Mouse (Mus musculus): Measurements from ENCODE around the gene Dpf3. TPM values are rescaled to one million over a fixed set of nuclear protein-coding genes. Genes with fewer than 3 reads are reported as not detected.

Dpf3 gene
- polyA plus RNA-seq, 1 experiment from 2014 or later = 26.9 TPM

- Histone ChIP-seq H3K36me3 (0 out of 2 replicates have a peak, but pooled peaks cover 5% of the 10 kb centered on the region), H3K27me3 (no peaks in the 10 kb centered on the region), H3K27ac (no peak overlapping the region), H3K9me3 (no peaks in the 10 kb centered on the region), H3K4me3 (replicated peaks) (no peak overlapping the region), H3K4me1 (replicated peaks) (peaks cover 15% of the 10 kb centered on the region), H3K4me2 (replicated peaks) (no peak overlapping the region), H3K9ac (replicated peaks) (no peak overlapping the region)
- ATAC-seq = no peak
- WGBS = 83% methylated on average over 4 of the region's 4 CpGs
Observed at GRCm38 (mm10) chr12:83466053-83466452, 21.5 kb downstream of the Dpf3 start.

GRCm38 (mm10) chr12:83460272-83460671 is 27.2 kb downstream of the Dpf3 start:
- no peaks in the 10 kb centered on the region for H3K9me3 ChIP-seq
- WGBS = 74% methylated on average over 3 of the region's 3 CpGs
- no peaks in the 10 kb centered on the region for H3K27me3 ChIP-seq
- H3K36me3 ChIP-seq = 0 out of 2 replicates have a peak, but pooled peaks cover 5% of the 10 kb centered on the region
- ATAC-seq = no peak
- no peak overlapping the region for H3K9ac ChIP-seq (replicated peaks)
- H3K27ac ChIP-seq = no peak overlapping the region
- no peak overlapping the region for H3K4me2 ChIP-seq (replicated peaks)
- H3K4me3 ChIP-seq (replicated peaks) = no peak overlapping the region
- no peaks in the 10 kb centered on the region; the same call in 1 of the 2 replicates for H3K4me1 ChIP-seq (replicated peaks)

- Histone ChIP-seq H3K4me1 (replicated peaks) (peaks cover 9% of the 10 kb centered on the region; the same call in 1 of the 2 replicates), H3K27me3 (no peaks in the 10 kb centered on the region), H3K9me3 (no peaks in the 10 kb centered on the region), H3K4me3 (replicated peaks) (no peak overlapping the region), H3K36me3 (no peaks in the 10 kb centered on the region), H3K4me2 (replicated peaks) (no peak overlapping the region), H3K27ac (no peak overlapping the region), H3K9ac (replicated peaks) (no peak overlapping the region)
- 66% methylated on average over 5 of the region's 5 CpGs for WGBS
- ATAC-seq = no peak
Observed at GRCm38 (mm10) chr12:83454697-83455321, 32.7 kb downstream of the Dpf3 start.

DNA sequence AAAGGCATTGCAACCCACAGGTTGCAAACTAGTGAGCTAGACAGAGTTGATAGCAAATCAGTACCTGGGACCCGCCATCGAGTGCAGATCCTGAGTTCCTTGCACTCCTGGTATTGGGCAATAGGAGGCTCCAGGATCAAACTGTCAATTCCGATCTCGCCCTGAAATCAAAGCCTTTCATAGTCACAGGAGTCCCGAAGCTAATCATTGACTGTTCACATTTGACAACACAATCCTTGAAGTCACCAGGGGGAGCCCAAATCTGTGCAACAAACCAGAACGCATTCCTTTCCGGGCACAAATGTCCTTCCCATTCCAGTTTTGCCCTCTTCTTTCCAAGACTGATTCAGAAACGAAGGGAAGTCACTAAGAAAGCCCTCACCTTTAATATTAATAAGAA is 35.7 kb downstream of the Dpf3 start:
- H3K36me3 ChIP-seq = no peaks in the 10 kb centered on the region
- WGBS = 39% methylated on average over 8 of the region's 8 CpGs
- no peak overlapping the region for H3K9ac ChIP-seq (replicated peaks)
- no peak overlapping the region for H3K4me2 ChIP-seq (replicated peaks)
- H3K9me3 ChIP-seq = no peaks in the 10 kb centered on the region
- no peak overlapping the region for H3K27ac ChIP-seq
- H3K4me3 ChIP-seq (replicated peaks) = no peak overlapping the region
- ATAC-seq = no peak
- H3K4me1 ChIP-seq (replicated peaks) = peaks cover 23% of the 10 kb centered on the region
- no peaks in the 10 kb centered on the region for H3K27me3 ChIP-seq

DNA sequence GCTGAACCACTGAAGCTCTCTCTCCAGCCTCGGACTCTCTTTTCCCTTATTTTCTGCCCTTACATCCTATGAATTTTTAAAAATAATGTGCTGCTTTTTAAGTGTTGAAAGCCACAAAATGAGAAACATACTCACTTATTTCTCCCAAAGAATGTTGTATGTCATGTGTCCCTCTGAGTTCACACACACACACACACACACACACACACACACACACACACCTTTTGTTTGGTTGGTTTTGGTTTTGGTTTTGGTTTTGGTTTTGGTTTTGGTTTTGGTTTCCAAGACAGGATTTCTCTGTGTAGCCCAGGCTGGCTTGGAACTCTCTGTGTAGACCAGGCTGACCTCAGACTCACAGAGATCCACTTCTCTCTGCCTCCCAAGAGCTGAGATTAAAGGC is 37.0 kb downstream of the Dpf3 start:
- 100% methylated on average over 1 of the region's 1 CpGs for WGBS
- no peak for ATAC-seq

DNA sequence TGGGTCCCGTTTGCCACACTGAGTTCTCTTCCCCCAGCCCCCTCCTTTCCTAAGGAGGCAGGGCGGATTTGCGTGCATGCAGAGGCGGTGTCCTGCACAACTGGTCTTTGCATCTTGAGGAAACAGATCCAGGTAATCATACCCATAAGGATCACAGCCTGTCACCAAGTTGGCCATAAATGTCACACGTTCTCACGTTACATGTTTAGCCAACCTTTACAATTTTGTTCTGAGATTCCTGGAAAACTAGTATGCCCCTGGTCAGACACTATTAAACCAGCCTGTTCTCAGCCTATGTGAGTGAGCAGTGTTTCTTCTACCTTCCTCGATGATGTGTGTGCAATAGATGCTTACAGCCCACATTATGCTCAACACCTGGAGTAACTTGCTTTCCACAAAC is 38.3 kb downstream of the Dpf3 start:
- H3K27ac ChIP-seq = no peak overlapping the region
- H3K27me3 ChIP-seq = no peaks in the 10 kb centered on the region
- no peaks in the 10 kb centered on the region for H3K9me3 ChIP-seq
- H3K4me1 ChIP-seq (replicated peaks) = peaks cover 23% of the 10 kb centered on the region
- H3K4me2 ChIP-seq (replicated peaks) = no peak overlapping the region
- no peak for ATAC-seq
- H3K4me3 ChIP-seq (replicated peaks) = no peak overlapping the region
- 94% methylated on average over 7 of the region's 7 CpGs for WGBS
- H3K9ac ChIP-seq (replicated peaks) = no peak overlapping the region
- no peaks in the 10 kb centered on the region for H3K36me3 ChIP-seq

More for the DNA sequence above, 37.0 kb downstream of the Dpf3 start:
- no peak overlapping the region for H3K9ac ChIP-seq (replicated peaks)
- H3K4me1 ChIP-seq (replicated peaks) = peaks cover 23% of the 10 kb centered on the region
- H3K9me3 ChIP-seq = no peaks in the 10 kb centered on the region
- H3K4me2 ChIP-seq (replicated peaks) = no peak overlapping the region
- no peaks in the 10 kb centered on the region for H3K36me3 ChIP-seq
- H3K27ac ChIP-seq = no peak overlapping the region
- H3K4me3 ChIP-seq (replicated peaks) = no peak overlapping the region
- no peaks in the 10 kb centered on the region for H3K27me3 ChIP-seq

- Histone ChIP-seq H3K4me2 (replicated peaks) (no peak overlapping the region), H3K27ac (no peak overlapping the region), H3K9ac (replicated peaks) (no peak overlapping the region), H3K4me1 (replicated peaks) (peaks cover 15% of the 10 kb centered on the region), H3K27me3 (no peaks in the 10 kb centered on the region), H3K9me3 (no peaks in the 10 kb centered on the region), H3K4me3 (replicated peaks) (no peak overlapping the region), H3K36me3 (no peaks in the 10 kb centered on the region)
- WGBS = 78% methylated on average over 6 of the region's 6 CpGs
- ATAC-seq = no peak
Observed at GRCm38 (mm10) chr12:83445587-83445986, 41.9 kb downstream of the Dpf3 start.

GRCm38 (mm10) chr12:83444448-83444847 is 43.1 kb downstream of the Dpf3 start:
- no peak overlapping the region for H3K4me3 ChIP-seq (replicated peaks)
- H3K9me3 ChIP-seq = no peaks in the 10 kb centered on the region
- H3K9ac ChIP-seq (replicated peaks) = no peak overlapping the region
- no peaks in the 10 kb centered on the region for H3K36me3 ChIP-seq
- WGBS = 86% methylated on average over 2 of the region's 2 CpGs
- no peaks in the 10 kb centered on the region for H3K27me3 ChIP-seq
- no peak for ATAC-seq
- H3K4me1 ChIP-seq (replicated peaks) = peaks cover 21% of the 10 kb centered on the region
- no peak overlapping the region for H3K27ac ChIP-seq
- no peak overlapping the region for H3K4me2 ChIP-seq (replicated peaks)

DNA sequence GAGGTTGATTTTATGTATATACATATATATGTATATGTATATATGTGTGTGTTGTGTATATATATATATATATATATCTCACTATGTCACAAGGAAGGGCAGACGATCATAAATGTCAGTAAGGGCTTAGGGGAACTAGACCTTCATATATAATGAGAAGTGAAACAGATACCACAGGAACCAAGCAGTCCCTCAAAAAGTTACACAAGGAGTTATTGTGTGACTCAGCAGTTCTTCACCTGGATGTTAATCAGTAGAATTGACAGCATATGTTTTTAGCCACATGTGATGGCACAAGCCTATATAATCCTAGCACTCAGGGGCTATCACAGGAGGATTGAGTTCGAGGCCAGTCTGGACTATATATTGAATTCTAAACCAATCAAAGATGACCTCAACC is 49.5 kb downstream of the Dpf3 start:
- no peak overlapping the region for H3K4me3 ChIP-seq (replicated peaks)

GRCm38 (mm10) chr12:83433987-83434698 is 53.4 kb downstream of the Dpf3 start:
- Histone ChIP-seq H3K4me1 (replicated peaks) (0 out of 2 replicates have a peak, but pooled peaks cover 5% of the 10 kb centered on the region), H3K9ac (replicated peaks) (no peak overlapping the region), H3K36me3 (no peaks in the 10 kb centered on the region), H3K9me3 (no peaks in the 10 kb centered on the region), H3K27me3 (no peaks in the 10 kb centered on the region), H3K4me3 (replicated peaks) (no peak overlapping the region), H3K4me2 (replicated peaks) (no peak overlapping the region), H3K27ac (no peak overlapping the region)
- ATAC-seq = no peak
- WGBS = 74% methylated on average over 10 of the region's 10 CpGs

More for the DNA sequence above, 49.5 kb downstream of the Dpf3 start:
- Histone ChIP-seq H3K4me2 (replicated peaks) (no peak overlapping the region), H3K4me1 (replicated peaks) (peaks cover 9% of the 10 kb centered on the region), H3K36me3 (no peaks in the 10 kb centered on the region), H3K27me3 (no peaks in the 10 kb centered on the region), H3K27ac (no peak overlapping the region), H3K9me3 (no peaks in the 10 kb centered on the region), H3K9ac (replicated peaks) (no peak overlapping the region)
- WGBS = 98% methylated on average over 2 of the region's 2 CpGs
- no peak for ATAC-seq

DNA sequence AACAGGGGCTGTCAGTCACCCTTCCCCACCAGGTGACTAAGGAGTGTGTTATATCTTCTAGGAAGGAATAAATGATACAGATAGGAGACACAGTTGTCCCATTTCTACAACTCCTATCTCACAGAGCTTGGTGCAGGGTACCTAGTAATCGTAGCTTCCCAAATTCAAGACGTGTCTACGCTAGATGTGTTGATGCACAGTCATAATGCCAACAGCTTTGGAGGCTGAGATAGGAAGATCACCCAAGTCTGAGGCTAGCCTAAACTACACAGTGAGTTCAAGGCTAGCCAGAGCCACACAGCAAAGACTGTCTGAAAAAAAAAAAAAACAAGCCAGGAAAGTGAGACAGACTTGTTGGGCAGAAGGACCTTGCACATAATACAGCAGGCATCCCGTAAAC is 54.1 kb downstream of the Dpf3 start:
- no peaks in the 10 kb centered on the region for H3K27me3 ChIP-seq
- no peak overlapping the region for H3K9ac ChIP-seq (replicated peaks)
- H3K9me3 ChIP-seq = no peaks in the 10 kb centered on the region
- H3K4me3 ChIP-seq (replicated peaks) = no peak overlapping the region
- no peak for ATAC-seq
- no peak overlapping the region for H3K4me2 ChIP-seq (replicated peaks)
- H3K4me1 ChIP-seq (replicated peaks) = peaks cover 5% of the 10 kb centered on the region; the same call in 1 of the 2 replicates
- WGBS = 93% methylated on average over 4 of the region's 4 CpGs
- H3K36me3 ChIP-seq = no peaks in the 10 kb centered on the region
- H3K27ac ChIP-seq = no peak overlapping the region

GRCm38 (mm10) chr12:83430207-83430606 is 57.3 kb downstream of the Dpf3 start:
- peaks cover 36% of the 10 kb centered on the region for H3K4me1 ChIP-seq (replicated peaks)
- H3K27ac ChIP-seq = no peak overlapping the region
- H3K4me2 ChIP-seq (replicated peaks) = no peak overlapping the region
- H3K27me3 ChIP-seq = no peaks in the 10 kb centered on the region
- no peak for ATAC-seq
- no peak overlapping the region for H3K9ac ChIP-seq (replicated peaks)
- H3K9me3 ChIP-seq = no peaks in the 10 kb centered on the region
- H3K4me3 ChIP-seq (replicated peaks) = no peak overlapping the region
- no peaks in the 10 kb centered on the region for H3K36me3 ChIP-seq
- WGBS = 98% methylated on average over 5 of the region's 5 CpGs

All from midbrain, embryonic 13.5 days (tissue).